Mouse (Mus musculus) hindbrain, embryonic 11.5 days (tissue): ENCODE data around the gene Irx1. TPM values are rescaled to one million over a fixed set of nuclear protein-coding genes. Genes with fewer than 3 reads are reported as not detected.

Experiments used
- ATAC-seq: fragments of 200-750 bp; cut with Nextera tagmentation; 2 replicates; pipeline ENCODE4 v1.8.0; 2017; ENCODE audit warnings: mild to moderate bottlenecking, moderate TSS enrichment, moderate library complexity; ENCODE audit not compliant: low FRiP score
- DNase-seq: peaks from one replicate; pipeline ENCODE4 v3.0.0-alpha.2; 2015; ENCODE audit warnings: low spot score
- H3K27ac ChIP-seq: fragments of 300-500 bp; sonication (generic); 2 replicates; pipeline ENCODE4 v1.5.1; 2014; ENCODE audit warnings: mild to moderate bottlenecking, low read depth, low read length
- H3K27me3 ChIP-seq: fragments of 300-500 bp; sonication (generic); 2 replicates; pipeline ENCODE4 v1.6.1; 2014; ENCODE audit warnings: mild to moderate bottlenecking, low read length, moderate library complexity, mixed read lengths; ENCODE audit not compliant: control insufficient read depth, insufficient read depth
- H3K36me3 ChIP-seq: fragments of 300-500 bp; sonication (generic); 2 replicates; pipeline ENCODE4 v1.6.1; 2014; ENCODE audit warnings: mild to moderate bottlenecking, low read length, moderate library complexity, mixed read lengths; ENCODE audit not compliant: control insufficient read depth, insufficient read depth
- H3K4me1 ChIP-seq: fragments of 300-500 bp; sonication (generic); replicated peaks from 2 replicates; pipeline ENCODE4 v1.6.1; 2014; ENCODE audit warnings: low read length, mixed read lengths; ENCODE audit not compliant: control insufficient read depth, insufficient read depth
- H3K4me2 ChIP-seq: fragments of 300-500 bp; sonication (generic); replicated peaks from 2 replicates; pipeline ENCODE4 v1.6.1; 2014; ENCODE audit warnings: mild to moderate bottlenecking, low read depth, low read length
- H3K4me3 ChIP-seq: fragments of 300-500 bp; sonication (generic); 2 replicates; pipeline ENCODE4 v1.5.1; 2014; ENCODE audit warnings: low read depth, low read length
- H3K9ac ChIP-seq: fragments of 300-500 bp; sonication (generic); 2 replicates; pipeline ENCODE4 v1.6.1; 2014; ENCODE audit warnings: low read depth, low read length
- H3K9me3 ChIP-seq: fragments of 300-500 bp; sonication (generic); 2 replicates; pipeline ENCODE4 v1.6.1; 2016; ENCODE audit warnings: low read length; ENCODE audit not compliant: control insufficient read depth
- WGBS: fragments of 180-500 bp; shearing (Covaris S2); extraction: QIAGEN DNeasy Blood & Tissue Kit; methylation state at CpG from one replicate; pipeline ENCODE4 v1.1.7; 2014; 5-methylcytosine and 5-hydroxymethylcytosine counted together
- polyA plus RNA-seq: library from polyadenylated mRNA; unstranded; fragments of >200 nt; fragmentation: Nextera tagmentation; extraction: Ambion mirVana; gene quantifications from 2 replicates; pipeline ENCODE4 v1.2.1, GENCODE M21; 2014

Irx1 gene
- polyA plus RNA-seq, 1 experiment from 2014 or later: 6.7 TPM

DNA sequence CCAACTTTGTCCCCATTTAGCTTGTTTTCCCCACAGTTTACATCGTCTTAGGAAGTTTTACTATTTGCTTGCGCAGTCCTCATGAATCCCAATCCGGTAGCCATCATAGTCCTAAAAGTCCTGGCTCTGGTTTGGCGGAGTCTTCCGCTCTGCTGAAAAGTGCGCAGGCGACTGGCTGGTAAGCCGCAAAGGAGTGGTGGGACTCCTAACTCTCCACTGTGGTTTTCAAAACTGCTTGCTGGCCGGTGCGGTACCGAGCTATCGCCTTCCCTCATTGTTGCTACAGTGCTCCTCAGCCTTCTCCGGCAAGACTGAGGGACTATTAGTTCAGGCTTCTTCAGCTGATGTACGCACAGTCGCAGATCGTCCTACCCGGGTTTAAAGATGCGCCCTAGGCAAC is 6.4 kb downstream of the Irx1 start:
- peak overlapping the region; percentile 77 for H3K4me2 ChIP-seq
- ATAC-seq: no peak
- no peak overlapping the region; the same call in 1 of the 2 replicates for H3K27ac ChIP-seq
- H3K4me1 ChIP-seq: peaks cover 18% of the 10 kb centered on the region
- H3K36me3 ChIP-seq: no peaks in the 10 kb centered on the region
- H3K9me3 ChIP-seq: no peaks in the 10 kb centered on the region
- H3K27me3 ChIP-seq: peaks cover 11% of the 10 kb centered on the region
- H3K4me3 ChIP-seq: peak overlapping the region; percentile 88
- 11% methylated on average over 18 of the region's 18 CpGs for WGBS
- peak; percentile 58 for DNase-seq
- peak overlapping the region; percentile 62 for H3K9ac ChIP-seq

DNA sequence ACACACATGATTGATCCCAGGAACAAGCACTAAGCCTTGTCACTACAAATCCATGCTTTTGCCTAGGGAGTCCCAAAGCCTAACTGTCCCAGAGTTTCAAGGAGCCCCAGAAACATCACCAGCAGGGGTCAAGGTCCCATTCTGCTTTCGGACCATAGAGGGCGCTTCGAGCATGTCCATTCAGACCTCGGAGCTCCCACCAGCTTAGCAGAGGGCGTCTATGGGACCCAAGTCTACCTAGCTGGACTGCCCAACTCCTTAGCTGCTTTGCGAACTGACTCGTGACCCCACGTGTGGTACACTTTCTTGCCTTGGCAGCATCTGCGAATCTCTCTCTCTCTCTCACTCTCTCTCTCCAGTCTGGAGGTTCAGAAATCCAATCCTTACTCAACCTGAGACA is 7.0 kb downstream of the Irx1 start:
- no peak for ATAC-seq
- Histone ChIP-seq H3K27ac (no peak overlapping the region), H3K9ac (no peak overlapping the region), H3K4me3 (peak overlapping the region; percentile 88), H3K4me1 (peaks cover 18% of the 10 kb centered on the region), H3K9me3 (no peaks in the 10 kb centered on the region), H3K36me3 (no peaks in the 10 kb centered on the region), H3K4me2 (peak overlapping the region; percentile 77), H3K27me3 (peaks cover 11% of the 10 kb centered on the region)
- WGBS: 9% methylated on average over 9 of the region's 9 CpGs
- DNase-seq: peak; percentile 77

DNA sequence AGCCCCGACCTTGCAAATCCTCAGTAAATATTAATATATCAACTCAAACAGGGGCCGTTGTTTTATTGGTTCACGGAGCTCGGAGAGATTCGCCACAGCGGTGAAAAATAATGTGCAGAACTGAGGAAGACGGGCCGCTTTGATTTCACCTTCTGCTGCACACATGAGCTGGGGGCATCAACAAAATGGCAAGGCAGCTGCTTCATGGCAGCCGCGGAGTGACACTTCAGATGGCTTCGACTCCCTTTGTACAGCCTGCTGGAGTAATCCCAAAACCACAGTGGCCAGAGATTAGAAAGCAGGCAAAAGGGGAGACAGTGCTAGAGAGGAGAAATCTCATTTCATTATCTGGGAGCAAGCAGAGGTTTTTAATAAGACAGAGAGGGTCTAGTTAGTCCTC is 11.6 kb downstream of the Irx1 start:
- 67% methylated on average over 11 of the region's 11 CpGs for WGBS
- H3K27ac ChIP-seq: peak overlapping the region; percentile 53; the same call in 1 of the 2 replicates
- H3K27me3 ChIP-seq: peaks cover 3% of the 10 kb centered on the region; the same call in 1 of the 2 replicates
- H3K9ac ChIP-seq: 0 out of 2 replicates have a peak overlapping the region, but pooled peaks have one; percentile 4
- no peak for DNase-seq
- no peak overlapping the region for H3K4me2 ChIP-seq
- no peaks in the 10 kb centered on the region for H3K36me3 ChIP-seq
- no peak for ATAC-seq
- H3K9me3 ChIP-seq: no peaks in the 10 kb centered on the region
- H3K4me3 ChIP-seq: no peak overlapping the region
- H3K4me1 ChIP-seq: peaks cover 18% of the 10 kb centered on the region

DNA sequence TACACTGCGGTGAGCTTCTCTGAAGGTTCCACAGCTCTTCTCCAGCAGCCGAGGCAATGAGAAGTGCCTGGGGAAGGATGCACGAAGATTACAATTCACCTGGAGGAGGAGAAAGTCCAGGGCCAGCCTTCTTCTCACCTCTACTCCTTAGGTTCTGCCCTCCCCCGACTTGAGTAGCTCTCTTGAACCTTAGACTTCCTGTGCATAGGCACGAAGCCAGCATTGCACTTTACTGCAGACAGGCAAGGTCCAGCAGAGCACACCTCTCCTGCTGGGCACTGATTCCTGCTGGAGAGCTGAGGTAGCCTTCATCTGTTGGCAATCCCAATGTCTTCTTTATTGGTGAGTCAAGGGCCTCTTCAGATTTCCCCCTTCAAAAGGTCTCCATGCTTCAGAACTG is 13.7 kb downstream of the Irx1 start:
- no peak overlapping the region for H3K27ac ChIP-seq
- H3K4me3 ChIP-seq: no peak overlapping the region
- no peak overlapping the region for H3K9ac ChIP-seq
- H3K4me2 ChIP-seq: no peak overlapping the region
- H3K9me3 ChIP-seq: no peaks in the 10 kb centered on the region
- 80% methylated on average over 5 of the region's 5 CpGs for WGBS
- H3K36me3 ChIP-seq: no peaks in the 10 kb centered on the region
- peaks cover 18% of the 10 kb centered on the region for H3K4me1 ChIP-seq
- no peak for ATAC-seq
- DNase-seq: no peak
- no peaks in the 10 kb centered on the region for H3K27me3 ChIP-seq

DNA sequence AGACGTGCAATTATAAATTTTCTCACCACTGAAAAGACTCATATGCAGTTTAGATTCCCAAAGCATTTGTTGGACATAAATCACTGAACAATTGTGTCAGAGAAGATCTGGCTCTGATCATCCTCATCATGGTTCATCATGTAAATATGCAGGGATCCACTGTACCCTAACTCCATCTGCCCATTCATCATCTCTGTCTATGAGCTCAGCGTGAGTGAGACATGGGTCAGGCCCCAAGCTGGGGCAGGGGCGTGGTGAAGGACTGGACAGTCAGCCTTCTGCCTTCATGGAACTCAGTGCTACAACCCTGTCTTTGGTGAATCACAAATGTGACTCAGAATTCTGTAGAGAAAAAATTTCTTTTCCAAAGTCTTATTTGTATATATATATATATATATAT is 53.2 kb downstream of the Irx1 start:
- Histone ChIP-seq H3K4me3 (no peak overlapping the region), H3K9me3 (no peaks in the 10 kb centered on the region), H3K9ac (no peak overlapping the region), H3K27me3 (no peaks in the 10 kb centered on the region), H3K36me3 (no peaks in the 10 kb centered on the region), H3K4me1 (no peaks in the 10 kb centered on the region), H3K27ac (no peak overlapping the region), H3K4me2 (no peak overlapping the region)
- WGBS: 77% methylated on average over 3 of the region's 3 CpGs
- ATAC-seq (no peak), DNase-seq (no peak)
